Mouse (Mus musculus) liver, embryonic 14.5 days (tissue): Measurements from ENCODE around the gene Dzip3.
A peak's percentile ranks its signal among the peaks of the same experiment; 100 is the strongest.

Source experiments
- CTCF ChIP-seq: IDR thresholded peaks from 2 replicates; pipeline ENCODE4 v1.5.1; 2016; ENCODE audit warnings: antibody characterized with exemption, low read depth, control low read depth
- EP300 ChIP-seq: IDR thresholded peaks from 2 replicates; pipeline ENCODE4 v1.6.1; 2016; ENCODE audit warnings: antibody characterized with exemption, low read depth

DNA sequence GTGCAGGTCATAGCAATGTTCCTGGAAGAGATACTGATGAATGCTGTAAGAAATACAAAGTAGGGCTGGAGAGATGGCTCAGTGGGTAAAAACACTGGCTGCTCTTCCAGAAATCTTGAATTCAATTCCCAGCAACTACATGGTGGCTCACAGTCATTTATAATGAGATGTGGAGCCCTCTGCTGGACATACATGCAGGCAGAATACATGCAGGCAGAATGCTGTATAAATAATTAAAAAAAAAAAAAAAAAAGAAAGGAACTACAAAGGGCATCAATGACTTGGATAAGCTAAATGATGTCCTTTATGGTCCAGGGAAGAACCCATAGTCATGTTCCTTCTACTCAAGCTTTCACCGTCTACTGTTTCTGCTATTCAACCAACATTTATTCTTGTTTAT is 20.4 kb downstream of the Dzip3 start:
- TF ChIP-seq CTCF: 0 out of 2 replicates have a peak, but pooled peaks have one; percentile 32
- TF ChIP-seq EP300: no peak
